Mouse (Mus musculus) megakaryocyte, embryonic 14.5 days (primary cell): Measurements from ENCODE around the gene Ptprm. TPM values are rescaled to one million over a fixed set of nuclear protein-coding genes. Genes with fewer than 3 reads are reported as not detected.

Experiments
- H3K27me3 ChIP-seq: replicated peaks from 2 replicates; pipeline ENCODE3; 2012; ENCODE audit warnings: inconsistent platforms
- H3K36me3 ChIP-seq: replicated peaks from 2 replicates; pipeline ENCODE3; 2012; ENCODE audit warnings: low read length, inconsistent platforms, mixed read lengths
- H3K4me1 ChIP-seq: 2 replicates; pipeline ENCODE4 v1.6.1; 2012; ENCODE audit warnings: inconsistent platforms
- H3K4me3 ChIP-seq: replicated peaks from 2 replicates; pipeline ENCODE3; 2012; ENCODE audit warnings: moderate library complexity, mild to moderate bottlenecking, inconsistent platforms
- H3K9me3 ChIP-seq: 2 replicates; pipeline ENCODE4 v1.6.1; 2012; ENCODE audit warnings: inconsistent platforms
- FLI1 ChIP-seq: IDR thresholded peaks from 2 replicates; pipeline ENCODE4 v1.6.1; 2012; ENCODE audit warnings: low read length, inconsistent platforms, mixed read lengths
- GATA1 ChIP-seq: IDR thresholded peaks from 3 replicates; pipeline ENCODE4 v1.6.1; 2012; ENCODE audit warnings: mixed read lengths, low read length, inconsistent platforms, borderline replicate concordance
- polyA plus RNA-seq: library from polyadenylated mRNA; stranded (reverse); fragments of >175 nt; gene quantifications from 2 replicates; pipeline ENCODE4 v1.2.3, GENCODE M21; 2012; ENCODE audit warnings: low replicate concordance; ENCODE audit not compliant: insufficient read depth

Ptprm gene
- polyA plus RNA-seq, 1 experiment, result not detected

- H3K4me1 ChIP-seq, result no peaks in the 10 kb centered on the region
- H3K27me3 ChIP-seq, result no peaks in the 10 kb centered on the region
- no peak for TF ChIP-seq FLI1
- no peak for TF ChIP-seq GATA1
- no peak overlapping the region for H3K4me3 ChIP-seq
- H3K36me3 ChIP-seq, result no peaks in the 10 kb centered on the region
- H3K9me3 ChIP-seq, result peaks cover 15% of the 10 kb centered on the region
Measured at GRCm38 (mm10) chr17:67201151-67201550, 153.1 kb downstream of the Ptprm start.

GRCm38 (mm10) chr17:67193728-67194127, 160.5 kb downstream of the Ptprm start:
- no peaks in the 10 kb centered on the region for H3K27me3 ChIP-seq
- TF ChIP-seq FLI1 (no peak), GATA1 (no peak)
- peaks cover 8% of the 10 kb centered on the region for H3K9me3 ChIP-seq
- peak overlapping the region; percentile 62 for H3K4me3 ChIP-seq
- no peaks in the 10 kb centered on the region for H3K4me1 ChIP-seq
- H3K36me3 ChIP-seq, result no peaks in the 10 kb centered on the region

- Histone ChIP-seq H3K4me1 (no peaks in the 10 kb centered on the region), H3K9me3 (peaks cover 9% of the 10 kb centered on the region), H3K4me3 (no peak overlapping the region), H3K36me3 (no peaks in the 10 kb centered on the region), H3K27me3 (no peaks in the 10 kb centered on the region)
- TF ChIP-seq FLI1 (no peak), GATA1 (no peak)
Measured at GRCm38 (mm10) chr17:67188514-67188913, 165.7 kb downstream of the Ptprm start.

- H3K4me1 ChIP-seq, result no peaks in the 10 kb centered on the region
- no peaks in the 10 kb centered on the region for H3K36me3 ChIP-seq
- H3K27me3 ChIP-seq, result no peaks in the 10 kb centered on the region
- no peak overlapping the region for H3K4me3 ChIP-seq
- no peak for TF ChIP-seq GATA1
- no peak for TF ChIP-seq FLI1
- peaks cover 18% of the 10 kb centered on the region for H3K9me3 ChIP-seq
Measured at GRCm38 (mm10) chr17:67186879-67187278, 167.4 kb downstream of the Ptprm start.

- no peaks in the 10 kb centered on the region for H3K36me3 ChIP-seq
- H3K9me3 ChIP-seq, result peaks cover 21% of the 10 kb centered on the region
- no peaks in the 10 kb centered on the region for H3K4me1 ChIP-seq
- no peak overlapping the region for H3K4me3 ChIP-seq
- H3K27me3 ChIP-seq, result no peaks in the 10 kb centered on the region
- TF ChIP-seq FLI1, result no peak
- no peak for TF ChIP-seq GATA1
Measured at GRCm38 (mm10) chr17:67185942-67186341, 168.3 kb downstream of the Ptprm start.

GRCm38 (mm10) chr17:67179446-67179845, 174.8 kb downstream of the Ptprm start:
- TF ChIP-seq GATA1 (no peak), FLI1 (no peak)
- peaks cover 26% of the 10 kb centered on the region for H3K9me3 ChIP-seq
- no peaks in the 10 kb centered on the region for H3K4me1 ChIP-seq
- H3K27me3 ChIP-seq, result no peaks in the 10 kb centered on the region
- no peaks in the 10 kb centered on the region for H3K36me3 ChIP-seq
- no peak overlapping the region for H3K4me3 ChIP-seq

GRCm38 (mm10) chr17:67178686-67179265, 175.5 kb downstream of the Ptprm start:
- Histone ChIP-seq H3K4me1 (no peaks in the 10 kb centered on the region), H3K4me3 (no peak overlapping the region), H3K27me3 (no peaks in the 10 kb centered on the region), H3K36me3 (no peaks in the 10 kb centered on the region), H3K9me3 (peaks cover 26% of the 10 kb centered on the region)
- TF ChIP-seq GATA1, result no peak

GRCm38 (mm10) chr17:67175836-67176235, 178.4 kb downstream of the Ptprm start:
- H3K36me3 ChIP-seq, result no peaks in the 10 kb centered on the region
- H3K4me1 ChIP-seq, result no peaks in the 10 kb centered on the region
- H3K9me3 ChIP-seq, result peaks cover 16% of the 10 kb centered on the region
- H3K27me3 ChIP-seq, result no peaks in the 10 kb centered on the region
- no peak overlapping the region for H3K4me3 ChIP-seq
- no peak for TF ChIP-seq GATA1
- TF ChIP-seq FLI1, result no peak

GRCm38 (mm10) chr17:67171353-67171752, 182.9 kb downstream of the Ptprm start:
- H3K9me3 ChIP-seq, result peaks cover 27% of the 10 kb centered on the region
- no peaks in the 10 kb centered on the region for H3K4me1 ChIP-seq
- no peaks in the 10 kb centered on the region for H3K27me3 ChIP-seq
- TF ChIP-seq FLI1, result no peak
- no peak for TF ChIP-seq GATA1
- no peak overlapping the region for H3K4me3 ChIP-seq
- no peaks in the 10 kb centered on the region for H3K36me3 ChIP-seq

GRCm38 (mm10) chr17:67170696-67171095, 183.6 kb downstream of the Ptprm start:
- no peaks in the 10 kb centered on the region for H3K36me3 ChIP-seq
- no peaks in the 10 kb centered on the region for H3K4me1 ChIP-seq
- no peak overlapping the region for H3K4me3 ChIP-seq
- H3K9me3 ChIP-seq, result peaks cover 29% of the 10 kb centered on the region
- TF ChIP-seq FLI1 (no peak), GATA1 (no peak)
- H3K27me3 ChIP-seq, result no peaks in the 10 kb centered on the region

GRCm38 (mm10) chr17:67165876-67166275, 188.4 kb downstream of the Ptprm start:
- H3K36me3 ChIP-seq, result no peaks in the 10 kb centered on the region
- no peak overlapping the region for H3K4me3 ChIP-seq
- no peak for TF ChIP-seq FLI1
- TF ChIP-seq GATA1, result no peak
- peaks cover 42% of the 10 kb centered on the region for H3K9me3 ChIP-seq
- H3K4me1 ChIP-seq, result no peaks in the 10 kb centered on the region
- no peaks in the 10 kb centered on the region for H3K27me3 ChIP-seq
